Mouse (Mus musculus): Measurements from ENCODE around the gene Gstm3. TPM values are rescaled to one million over a fixed set of nuclear protein-coding genes. Genes with fewer than 3 reads are reported as not detected.
"Not testable (repeated sequence)": the region's sequence is repeated elsewhere in the genome, so short reads cannot be mapped to it uniquely, and the experiment has no call there.

The Gstm3 gene
- not detected for polyA plus RNA-seq (2012; fragmentation: generic; extraction: Trizol)
- long read RNA-seq, experiment 1, result 0 reads
- long read RNA-seq, experiment 2, result 0 reads

DNA sequence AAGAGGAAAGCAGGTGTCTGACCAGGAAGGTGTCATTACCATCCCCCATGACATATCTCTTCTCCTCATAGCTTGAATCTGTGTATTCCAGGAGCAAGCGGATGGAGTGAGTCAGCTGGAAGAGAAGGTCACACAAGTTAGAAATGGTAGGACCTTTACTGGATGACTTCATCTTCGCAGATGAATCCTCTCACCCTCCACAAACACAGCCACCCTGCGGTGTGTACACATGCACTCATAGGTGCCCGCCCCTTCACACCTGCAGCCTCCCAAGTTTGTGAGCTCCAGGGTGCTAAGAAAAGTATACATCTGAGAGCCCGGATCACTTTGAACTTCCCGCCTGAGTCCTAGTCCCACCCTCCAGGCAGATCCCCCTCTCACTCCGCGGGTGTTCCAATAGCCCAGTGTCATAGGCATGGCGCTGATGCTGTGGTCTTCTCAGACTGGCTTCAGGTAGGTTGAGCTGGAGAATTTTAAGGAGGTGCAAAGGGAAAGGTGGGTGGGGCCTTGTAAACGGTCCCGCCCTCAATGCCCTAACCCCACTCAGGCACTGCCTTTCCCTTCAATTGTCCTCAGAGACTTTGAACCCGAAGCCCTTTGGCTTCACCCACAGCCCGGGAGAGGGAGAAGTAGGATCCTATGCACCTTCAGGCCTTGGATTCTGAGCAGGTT is at the start of gene Gstm3:
TSS of gene Gstm3 (minus strand) at position 560 of the 672 bp plus-strand sequence.
- Histone ChIP-seq H3K27me3 (ENCODE audit: control insufficient read depth, insufficient read depth, insufficient read length) (peaks cover 41% of the 10 kb centered on the region), H3ac (ENCODE audit: control insufficient read depth, insufficient read length, low read depth) (no peak within 1 kb of the TSS), H3K79me3 (ENCODE audit: low read depth) (no peaks in the 10 kb centered on the region), H3K79me2 (ENCODE audit: control insufficient read depth, insufficient read depth) (no peaks in the 10 kb centered on the region), H3K4me3 (ENCODE audit: insufficient read depth, poor library complexity, severe bottlenecking) (no peak within 1 kb of the TSS), H3K36me3 (ENCODE audit: control insufficient read depth, insufficient read depth) (no peaks in the 10 kb centered on the region)
- TF ChIP-seq MYOG (IDR thresholded peaks at IDR 0.05; ENCODE audit: control insufficient read depth, extremely low read depth, insufficient read length) (no peak), MYOD1 (IDR thresholded peaks at IDR 0.05; ENCODE audit: control insufficient read depth, insufficient read length, low read depth) (no peak), USF1 (IDR thresholded peaks at IDR 0.05; ENCODE audit: low read depth) (no peak), FOSL1 (IDR thresholded peaks at IDR 0.05; ENCODE audit: insufficient read depth, low read length, poor library complexity, severe bottlenecking) (no peak), MAX (IDR thresholded peaks at IDR 0.05) (no peak), CEBPB (IDR thresholded peaks at IDR 0.05; ENCODE audit: low read depth) (no peak), CTCF (IDR thresholded peaks at IDR 0.05; ENCODE audit: control insufficient read depth, insufficient read depth, insufficient read length) (no peak)

DNA sequence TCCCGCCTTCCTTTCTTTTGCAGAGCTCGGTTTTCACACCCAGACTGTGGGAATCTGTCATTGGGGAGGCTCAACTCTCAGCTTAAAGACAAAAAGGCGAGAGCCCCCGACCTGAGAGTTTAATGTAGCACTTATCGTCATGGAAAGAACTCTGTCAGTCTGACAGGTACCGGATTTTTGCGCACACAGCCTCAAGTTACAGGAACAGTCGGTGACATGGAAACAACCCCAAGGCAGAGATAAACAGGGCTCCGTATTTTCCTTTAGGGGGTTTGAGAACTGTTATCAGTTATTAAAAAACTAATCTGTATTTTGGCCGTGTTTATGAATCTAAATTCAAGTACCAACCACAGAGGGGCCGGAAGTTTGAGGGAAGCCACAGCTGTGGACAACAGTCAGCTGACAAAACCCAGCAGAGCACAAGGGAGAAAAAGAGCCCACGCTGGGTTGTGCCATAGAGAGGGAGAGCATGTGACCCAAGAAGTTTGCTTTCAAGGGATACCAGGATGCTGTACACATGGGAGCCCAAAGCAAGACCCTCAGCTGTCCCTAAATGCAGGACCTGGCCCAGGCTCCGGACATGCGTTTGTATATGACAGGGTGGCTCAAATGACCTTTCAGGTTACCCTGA is 49.2 kb upstream of the Gstm3 start:
- Histone ChIP-seq H3K27me3 (ENCODE audit: control insufficient read depth, insufficient read depth, insufficient read length) (peaks cover 15% of the 10 kb centered on the region), H3ac (ENCODE audit: control insufficient read depth, insufficient read length, low read depth) (peak overlapping the region; percentile 13), H3K4me3 (ENCODE audit: insufficient read depth, poor library complexity, severe bottlenecking) (no peak overlapping the region), H3K36me3 (ENCODE audit: control insufficient read depth, insufficient read depth) (peaks cover 6% of the 10 kb centered on the region), H3K79me3 (ENCODE audit: low read depth) (peaks cover 6% of the 10 kb centered on the region), H3K79me2 (ENCODE audit: control insufficient read depth, insufficient read depth) (no peaks in the 10 kb centered on the region)
- TF ChIP-seq MAX (IDR thresholded peaks at IDR 0.05) (no peak), MYOD1 (IDR thresholded peaks at IDR 0.05; ENCODE audit: control insufficient read depth, insufficient read length, low read depth) (no peak), USF1 (IDR thresholded peaks at IDR 0.05; ENCODE audit: low read depth) (peak; percentile 63), MYOG (IDR thresholded peaks at IDR 0.05; ENCODE audit: control insufficient read depth, extremely low read depth, insufficient read length) (no peak), CTCF (IDR thresholded peaks at IDR 0.05; ENCODE audit: control insufficient read depth, insufficient read depth, insufficient read length) (no peak), FOSL1 (IDR thresholded peaks at IDR 0.05; ENCODE audit: insufficient read depth, low read length, poor library complexity, severe bottlenecking) (no peak), CEBPB (IDR thresholded peaks at IDR 0.05; ENCODE audit: low read depth) (no peak)

DNA sequence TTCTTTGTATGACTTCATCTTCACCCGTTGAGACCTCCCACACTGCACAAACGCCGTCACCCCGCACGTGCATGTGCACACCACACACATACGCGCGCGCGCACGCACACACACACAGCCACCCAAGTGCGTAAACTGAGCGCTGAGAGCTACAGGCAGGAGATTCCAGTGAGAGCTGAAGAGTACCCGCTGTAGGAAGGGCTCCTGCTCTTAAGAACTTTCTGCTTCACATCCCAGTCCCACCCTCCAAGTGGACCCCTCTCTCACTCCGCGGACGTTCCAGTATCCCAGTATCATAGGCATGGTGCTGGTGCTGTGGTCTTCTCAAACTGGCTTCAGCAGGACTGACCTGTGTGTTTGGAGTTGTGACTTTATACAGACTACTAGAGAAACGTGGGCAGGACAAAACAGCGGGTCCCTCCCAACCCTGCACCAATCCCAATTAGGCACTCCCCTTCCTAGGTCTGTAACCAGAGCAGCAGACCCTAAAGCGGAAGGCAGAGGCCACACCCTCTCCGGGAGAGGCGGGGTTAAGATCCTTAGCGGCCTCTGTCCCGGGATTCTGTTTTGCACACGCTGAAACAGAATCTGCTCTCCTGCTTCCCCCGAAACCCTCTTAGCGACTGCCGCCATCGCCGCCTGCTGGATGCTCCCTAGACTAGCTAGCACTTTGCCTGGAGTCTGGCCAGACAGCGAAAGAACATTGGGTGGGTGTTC is 48.5 kb upstream of the Gstm3 start, which contains the start of gene Gstm1:
TSS of gene Gstm1 (minus strand) at position 501 of the 717 bp plus-strand sequence.
- peak; percentile 88 for TF ChIP-seq MAX (IDR thresholded peaks at IDR 0.05)
- no peak for TF ChIP-seq FOSL1 (IDR thresholded peaks at IDR 0.05; ENCODE audit: insufficient read depth, low read length, poor library complexity, severe bottlenecking)
- peak; percentile 73 for TF ChIP-seq CTCF (IDR thresholded peaks at IDR 0.05; ENCODE audit: control insufficient read depth, insufficient read depth, insufficient read length)
- peak within 1 kb of the TSS; percentile 13 for H3ac ChIP-seq (ENCODE audit: control insufficient read depth, insufficient read length, low read depth)
- H3K27me3 ChIP-seq (ENCODE audit: control insufficient read depth, insufficient read depth, insufficient read length), result peaks cover 10% of the 10 kb centered on the region
- peaks cover 6% of the 10 kb centered on the region for H3K79me3 ChIP-seq (ENCODE audit: low read depth)
- peak within 1 kb of the TSS; percentile 24 for H3K4me3 ChIP-seq (ENCODE audit: insufficient read depth, poor library complexity, severe bottlenecking)
- H3K79me2 ChIP-seq (ENCODE audit: control insufficient read depth, insufficient read depth), result no peaks in the 10 kb centered on the region
- H3K36me3 ChIP-seq (ENCODE audit: control insufficient read depth, insufficient read depth), result peaks cover 6% of the 10 kb centered on the region

DNA sequence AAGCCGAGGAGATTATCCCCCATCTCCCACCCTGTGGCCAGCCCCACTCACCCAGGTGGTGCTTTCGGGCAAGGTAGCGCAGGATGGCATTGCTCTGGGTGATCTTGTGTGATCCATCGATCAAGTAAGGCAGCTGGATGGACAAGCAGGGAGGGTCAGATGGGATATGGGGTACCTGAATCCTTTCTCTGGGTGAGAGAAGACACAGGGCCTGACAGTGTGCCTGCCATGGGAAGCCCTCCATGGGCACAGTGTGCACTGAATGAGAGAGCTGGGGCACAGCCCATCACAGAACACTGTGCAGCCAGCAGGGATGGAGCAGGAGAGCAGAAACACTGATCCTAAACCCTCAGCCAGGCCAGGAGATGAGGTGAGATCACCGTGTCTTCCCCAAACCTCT is 47.4 kb upstream of the Gstm3 start:
- not testable (repeated sequence) for H3ac ChIP-seq (ENCODE audit: control insufficient read depth, insufficient read length, low read depth); H3K79me2 ChIP-seq (ENCODE audit: control insufficient read depth, insufficient read depth); H3K27me3 ChIP-seq (ENCODE audit: control insufficient read depth, insufficient read depth, insufficient read length); H3K4me3 ChIP-seq (ENCODE audit: insufficient read depth, poor library complexity, severe bottlenecking); H3K36me3 ChIP-seq (ENCODE audit: control insufficient read depth, insufficient read depth); H3K79me3 ChIP-seq (ENCODE audit: low read depth)

DNA sequence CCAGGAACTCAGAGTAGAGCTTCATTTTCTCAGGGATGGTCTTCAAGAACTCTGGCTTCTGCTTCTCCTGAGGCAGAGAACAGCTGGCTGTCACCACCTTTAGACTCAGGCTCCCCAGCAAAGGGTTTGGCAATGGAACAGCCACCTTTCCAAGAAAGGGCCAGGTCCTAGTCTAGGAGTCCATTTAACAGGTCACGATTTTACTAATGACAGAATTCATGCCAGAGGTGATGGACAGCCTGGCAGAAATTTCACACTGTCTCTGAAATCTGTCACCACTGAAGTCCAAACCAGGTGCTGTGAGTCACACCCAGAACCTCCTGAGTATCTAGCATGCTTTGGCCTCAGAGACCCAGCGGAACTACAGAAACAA is 45.9 kb upstream of the Gstm3 start:
- no peaks in the 10 kb centered on the region for H3K79me2 ChIP-seq (ENCODE audit: control insufficient read depth, insufficient read depth)
- H3K79me3 ChIP-seq (ENCODE audit: low read depth), result peaks cover 6% of the 10 kb centered on the region
- H3K36me3 ChIP-seq (ENCODE audit: control insufficient read depth, insufficient read depth), result peaks cover 6% of the 10 kb centered on the region
- no peak overlapping the region for H3K4me3 ChIP-seq (ENCODE audit: insufficient read depth, poor library complexity, severe bottlenecking)
- no peak overlapping the region for H3ac ChIP-seq (ENCODE audit: control insufficient read depth, insufficient read length, low read depth)
- TF ChIP-seq MYOD1 (IDR thresholded peaks at IDR 0.05; ENCODE audit: control insufficient read depth, insufficient read length, low read depth), result no peak
- no peak for TF ChIP-seq CEBPB (IDR thresholded peaks at IDR 0.05; ENCODE audit: low read depth)
- TF ChIP-seq MYOG (IDR thresholded peaks at IDR 0.05; ENCODE audit: control insufficient read depth, extremely low read depth, insufficient read length), result no peak
- TF ChIP-seq CTCF (IDR thresholded peaks at IDR 0.05; ENCODE audit: control insufficient read depth, insufficient read depth, insufficient read length), result no peak
- no peak for TF ChIP-seq MAX (IDR thresholded peaks at IDR 0.05)
- TF ChIP-seq USF1 (IDR thresholded peaks at IDR 0.05; ENCODE audit: low read depth), result no peak
- TF ChIP-seq FOSL1 (IDR thresholded peaks at IDR 0.05; ENCODE audit: insufficient read depth, low read length, poor library complexity, severe bottlenecking), result no peak
- no peaks in the 10 kb centered on the region for H3K27me3 ChIP-seq (ENCODE audit: control insufficient read depth, insufficient read depth, insufficient read length)

Data from C2C12 (cell line).